Mouse (Mus musculus): Measurements from ENCODE around the gene Ppfibp2. TPM values are rescaled to one million over a fixed set of nuclear protein-coding genes. Genes with fewer than 3 reads are reported as not detected.

Gene Ppfibp2
- total and polyA plus RNA-seq, 2 experiments: 9.9 to 20.9 TPM

GRCm38 (mm10) chr7:107665221-107665585 lies 70.2 kb downstream of the Ppfibp2 start:
- Histone ChIP-seq H3K4me1 (ENCODE audit: control insufficient read depth, insufficient read depth, low read length) (peaks cover 13% of the 10 kb centered on the region), H3K27ac (replicated peaks; ENCODE audit: insufficient read depth, low read depth, low read length) (peak overlapping the region; percentile 42), H3K4me3 (ENCODE audit: insufficient read depth, low read depth, low read length) (no peak overlapping the region), H3K27me3 (ENCODE audit: control insufficient read depth, insufficient read depth, low read length) (no peaks in the 10 kb centered on the region), H3K36me3 (ENCODE audit: control insufficient read depth, insufficient read depth, low read length) (peaks cover under 1% of the 10 kb centered on the region; the same call in 1 of the 2 replicates), H3K9ac (ENCODE audit: low read depth, low read length) (no peak overlapping the region), H3K79me2 (ENCODE audit: control insufficient read depth, insufficient read depth, low read length) (peaks cover 5% of the 10 kb centered on the region; the same call in 1 of the 2 replicates)
- DNase-seq (ENCODE audit: extremely low read depth, low read depth, low spot score): no peak
- WGBS: 60% methylated on average over 4 of the region's 4 CpGs
- no peak for TF ChIP-seq POLR2A (IDR thresholded peaks at IDR 0.05; ENCODE audit: extremely low read depth, insufficient read depth, low read length)
- TF ChIP-seq CTCF (IDR thresholded peaks at IDR 0.05; ENCODE audit: low read depth, low read length): no peak

DNA sequence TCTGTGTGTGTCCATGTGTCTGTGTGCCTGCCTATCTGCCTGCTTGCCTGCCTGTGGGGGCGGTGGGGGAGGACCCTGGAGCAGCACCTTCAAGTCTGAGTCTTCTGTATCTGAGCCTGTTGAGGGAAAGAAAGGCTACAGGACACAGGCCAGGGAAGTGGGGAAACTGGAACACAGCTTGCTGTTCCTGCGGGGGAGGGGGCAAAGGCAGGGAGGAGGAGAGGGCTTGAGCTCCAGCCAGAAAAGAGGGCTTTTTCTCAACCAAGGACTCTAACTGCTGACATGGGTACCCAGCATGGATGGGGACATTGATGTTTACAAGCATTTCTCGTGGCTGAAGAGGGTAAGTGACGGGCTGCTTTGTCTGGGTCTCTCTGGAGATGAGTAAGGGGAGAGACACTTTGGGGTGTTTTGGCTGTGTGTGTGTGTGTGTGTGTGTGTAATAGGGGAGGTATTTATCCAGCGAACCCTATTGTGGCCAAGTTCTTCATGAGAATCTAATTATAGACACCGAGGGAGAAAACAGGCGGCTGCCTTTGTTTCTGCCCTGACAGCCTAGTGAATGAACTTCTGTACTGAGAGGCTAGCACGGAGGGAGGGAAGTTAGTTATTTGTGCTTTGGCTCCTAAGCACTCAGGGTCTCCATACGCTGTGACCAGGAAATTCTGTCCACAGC lies 70.7 kb downstream of the Ppfibp2 start:
- peaks cover 13% of the 10 kb centered on the region for H3K4me1 ChIP-seq (ENCODE audit: control insufficient read depth, insufficient read depth, low read length)
- H3K27me3 ChIP-seq (ENCODE audit: control insufficient read depth, insufficient read depth, low read length): no peaks in the 10 kb centered on the region
- no peak overlapping the region for H3K9ac ChIP-seq (ENCODE audit: low read depth, low read length)
- no peak for DNase-seq (ENCODE audit: extremely low read depth, low read depth, low spot score)
- H3K79me2 ChIP-seq (ENCODE audit: control insufficient read depth, insufficient read depth, low read length): peaks cover 5% of the 10 kb centered on the region; the same call in 1 of the 2 replicates
- H3K27ac ChIP-seq (replicated peaks; ENCODE audit: insufficient read depth, low read depth, low read length): peak overlapping the region; percentile 7
- TF ChIP-seq CTCF (IDR thresholded peaks at IDR 0.05; ENCODE audit: low read depth, low read length) (no peak), POLR2A (IDR thresholded peaks at IDR 0.05; ENCODE audit: extremely low read depth, insufficient read depth, low read length) (no peak)
- no peak overlapping the region for H3K4me3 ChIP-seq (ENCODE audit: insufficient read depth, low read depth, low read length)
- peaks cover 5% of the 10 kb centered on the region; the same call in 1 of the 2 replicates for H3K36me3 ChIP-seq (ENCODE audit: control insufficient read depth, insufficient read depth, low read length)
- 61% methylated on average over 9 of the region's 9 CpGs for WGBS

DNA sequence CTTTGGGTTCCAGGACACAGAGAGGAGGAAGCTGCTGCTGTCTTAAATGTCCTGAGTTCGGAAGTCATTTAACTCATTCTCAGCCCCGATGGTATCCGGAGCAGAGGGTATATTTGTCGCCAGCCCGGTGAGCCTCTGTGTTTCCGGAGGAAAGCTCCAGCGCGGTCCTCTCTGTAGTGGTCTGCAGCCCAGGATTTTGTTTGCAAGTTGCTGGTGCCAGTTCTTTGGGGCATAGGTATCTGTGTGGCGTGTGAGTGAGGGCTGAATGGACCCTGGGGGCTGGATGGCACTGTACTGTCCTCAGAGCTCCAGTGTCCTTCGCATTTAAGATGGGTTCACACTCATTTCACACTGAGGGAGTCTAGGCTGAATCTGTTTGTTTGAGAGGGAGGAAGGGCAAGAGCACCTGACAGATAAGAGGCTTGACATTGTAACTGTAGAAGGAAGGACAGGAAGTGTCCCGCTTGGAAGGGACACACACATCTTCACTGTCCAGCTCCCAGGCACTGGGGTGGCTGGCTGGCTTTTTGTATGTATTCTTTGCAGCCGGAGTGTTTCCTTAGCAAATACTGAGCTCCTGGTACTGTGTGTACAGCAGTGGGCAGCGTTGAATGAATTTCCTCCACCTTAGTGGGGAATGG lies 71.4 kb downstream of the Ppfibp2 start:
- DNase-seq (ENCODE audit: extremely low read depth, low read depth, low spot score): no peak
- Histone ChIP-seq H3K79me2 (ENCODE audit: control insufficient read depth, insufficient read depth, low read length) (peaks cover 5% of the 10 kb centered on the region; the same call in 1 of the 2 replicates), H3K36me3 (ENCODE audit: control insufficient read depth, insufficient read depth, low read length) (peaks cover 7% of the 10 kb centered on the region; the same call in 1 of the 2 replicates), H3K4me1 (ENCODE audit: control insufficient read depth, insufficient read depth, low read length) (peaks cover 13% of the 10 kb centered on the region), H3K27ac (replicated peaks; ENCODE audit: insufficient read depth, low read depth, low read length) (no peak overlapping the region), H3K4me3 (ENCODE audit: insufficient read depth, low read depth, low read length) (no peak overlapping the region), H3K27me3 (ENCODE audit: control insufficient read depth, insufficient read depth, low read length) (no peaks in the 10 kb centered on the region), H3K9ac (ENCODE audit: low read depth, low read length) (no peak overlapping the region)
- TF ChIP-seq POLR2A (IDR thresholded peaks at IDR 0.05; ENCODE audit: extremely low read depth, insufficient read depth, low read length) (no peak), CTCF (IDR thresholded peaks at IDR 0.05; ENCODE audit: low read depth, low read length) (no peak)
- 60% methylated on average over 13 of the region's 13 CpGs for WGBS

- Histone ChIP-seq H3K36me3 (ENCODE audit: control insufficient read depth, insufficient read depth, low read length) (peaks cover 7% of the 10 kb centered on the region; the same call in 1 of the 2 replicates), H3K27ac (replicated peaks; ENCODE audit: insufficient read depth, low read depth, low read length) (no peak overlapping the region), H3K27me3 (ENCODE audit: control insufficient read depth, insufficient read depth, low read length) (no peaks in the 10 kb centered on the region), H3K4me3 (ENCODE audit: insufficient read depth, low read depth, low read length) (no peak overlapping the region), H3K79me2 (ENCODE audit: control insufficient read depth, insufficient read depth, low read length) (peaks cover 3% of the 10 kb centered on the region; the same call in 1 of the 2 replicates), H3K4me1 (ENCODE audit: control insufficient read depth, insufficient read depth, low read length) (peaks cover 12% of the 10 kb centered on the region), H3K9ac (ENCODE audit: low read depth, low read length) (no peak overlapping the region)
- TF ChIP-seq POLR2A (IDR thresholded peaks at IDR 0.05; ENCODE audit: extremely low read depth, insufficient read depth, low read length) (no peak), CTCF (IDR thresholded peaks at IDR 0.05; ENCODE audit: low read depth, low read length) (no peak)
- WGBS: 50% methylated on average over 5 of the region's 5 CpGs
- DNase-seq (ENCODE audit: extremely low read depth, low read depth, low spot score): peak; percentile 47
These were observed 73.5 kb downstream of the Ppfibp2 start for GRCm38 (mm10) chr7:107668514-107668913.

DNA sequence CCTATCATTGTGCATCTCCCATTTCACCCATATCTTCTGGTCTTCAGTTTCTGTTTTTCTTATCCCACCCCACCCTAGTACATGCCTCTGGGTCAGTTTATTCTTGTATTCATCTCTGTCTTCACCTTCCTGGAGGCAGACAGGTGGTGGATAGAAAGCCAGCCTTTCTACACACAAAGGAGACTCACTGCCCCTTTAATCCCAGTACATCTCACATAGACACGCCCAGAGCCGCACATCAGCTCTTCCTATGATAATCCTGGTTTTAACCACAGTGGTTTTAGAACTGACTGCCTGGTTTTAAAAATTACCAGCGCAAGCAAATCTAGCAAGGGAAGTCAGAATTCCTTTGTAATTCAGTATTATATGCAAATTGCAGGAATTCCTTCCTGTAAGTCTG lies 80.2 kb downstream of the Ppfibp2 start:
- Histone ChIP-seq H3K27ac (replicated peaks; ENCODE audit: insufficient read depth, low read depth, low read length) (no peak overlapping the region), H3K79me2 (ENCODE audit: control insufficient read depth, insufficient read depth, low read length) (no peaks in the 10 kb centered on the region; the same call in 1 of the 2 replicates), H3K36me3 (ENCODE audit: control insufficient read depth, insufficient read depth, low read length) (peaks cover 11% of the 10 kb centered on the region; the same call in 1 of the 2 replicates), H3K27me3 (ENCODE audit: control insufficient read depth, insufficient read depth, low read length) (no peaks in the 10 kb centered on the region), H3K4me3 (ENCODE audit: insufficient read depth, low read depth, low read length) (no peak overlapping the region), H3K4me1 (ENCODE audit: control insufficient read depth, insufficient read depth, low read length) (peaks cover 3% of the 10 kb centered on the region), H3K9ac (ENCODE audit: low read depth, low read length) (no peak overlapping the region)
- no peak for TF ChIP-seq CTCF (IDR thresholded peaks at IDR 0.05; ENCODE audit: low read depth, low read length)
- no peak for TF ChIP-seq POLR2A (IDR thresholded peaks at IDR 0.05; ENCODE audit: extremely low read depth, insufficient read depth, low read length)
- WGBS: 87% methylated on average over 3 of the region's 3 CpGs
- DNase-seq (ENCODE audit: extremely low read depth, low read depth, low spot score): no peak
